Mouse (Mus musculus): ENCODE results near the gene Olfr150. TPM values are rescaled to one million over a fixed set of nuclear protein-coding genes. Genes with fewer than 3 reads are reported as not detected.
"Not testable (repeated sequence)": the region's sequence is repeated elsewhere in the genome, so short reads cannot be mapped to it uniquely, and the experiment has no call there.

Olfr150 gene
- polyA plus RNA-seq (2015; fragmentation: Nextera tagmentation; extraction: Ambion mirVana): not detected in 2 replicates

DNA sequence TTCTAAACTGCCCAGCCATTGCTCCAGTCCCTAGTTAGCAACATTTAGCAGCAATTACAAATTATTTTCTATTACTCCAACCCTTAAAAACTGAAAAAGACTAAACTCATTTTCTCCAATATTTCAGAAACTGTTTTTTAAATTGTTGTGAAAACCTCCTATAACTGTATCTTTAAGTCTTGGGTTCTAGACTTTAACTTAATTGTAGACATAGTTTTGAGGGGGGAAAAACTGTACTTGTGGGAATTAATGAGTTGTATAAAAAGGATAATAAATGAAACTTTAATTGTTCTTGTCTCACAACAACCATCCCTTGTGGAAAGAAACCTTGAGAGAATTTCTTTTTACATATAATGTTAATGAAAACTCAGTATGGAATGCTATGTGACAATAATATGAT lies at the start of gene Olfr150:
Gene Olfr150 (plus strand): TSS at position 301 of the 400 bp plus-strand sequence.
- Histone ChIP-seq H3K27me3 (replicated peaks; ENCODE audit: control insufficient read depth, insufficient read depth, low read length) (no peaks in the 10 kb centered on the region), H3K27ac (ENCODE audit: low read length) (no peak within 1 kb of the TSS), H3K4me3 (ENCODE audit: low read length) (no peak within 1 kb of the TSS), H3K9ac (ENCODE audit: low read depth, low read length) (no peak within 1 kb of the TSS), H3K36me3 (ENCODE audit: control insufficient read depth, insufficient read depth, low read length) (no peaks in the 10 kb centered on the region), H3K4me1 (ENCODE audit: control insufficient read depth, insufficient read depth, low read length) (no peaks in the 10 kb centered on the region), H3K9me3 (ENCODE audit: control insufficient read depth, low read length) (no peaks in the 10 kb centered on the region), H3K4me2 (ENCODE audit: low read depth, low read length) (no peak within 1 kb of the TSS)
- no peak for ATAC-seq

DNA sequence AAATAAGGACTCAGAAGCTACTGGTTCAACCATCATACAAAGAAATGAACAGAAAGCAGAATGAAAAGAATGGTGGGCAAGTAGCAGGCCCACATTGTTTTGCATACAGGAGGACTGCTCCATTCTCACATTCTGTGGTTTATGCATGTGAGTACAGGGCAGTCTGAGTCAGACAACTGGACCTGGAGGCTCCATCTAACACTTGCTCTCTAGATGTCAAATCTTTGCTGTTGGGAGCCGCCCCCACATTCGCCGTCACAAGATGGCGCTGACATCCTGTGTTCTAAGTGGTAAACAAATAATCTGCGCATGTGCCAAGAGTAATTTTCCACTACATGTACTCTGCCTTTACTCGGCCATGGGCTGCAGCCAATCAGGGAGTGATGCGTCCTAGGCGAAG lies 29.7 kb upstream of the Olfr150 start:
- not testable (repeated sequence) for H3K4me1 ChIP-seq (ENCODE audit: control insufficient read depth, insufficient read depth, low read length); ATAC-seq; H3K27me3 ChIP-seq (replicated peaks; ENCODE audit: control insufficient read depth, insufficient read depth, low read length); H3K4me3 ChIP-seq (ENCODE audit: low read length); H3K9me3 ChIP-seq (ENCODE audit: control insufficient read depth, low read length); H3K4me2 ChIP-seq (ENCODE audit: low read depth, low read length); H3K27ac ChIP-seq (ENCODE audit: low read length); H3K9ac ChIP-seq (ENCODE audit: low read depth, low read length); H3K36me3 ChIP-seq (ENCODE audit: control insufficient read depth, insufficient read depth, low read length)
- WGBS: 78% methylated on average over 6 of the region's 8 CpGs

DNA sequence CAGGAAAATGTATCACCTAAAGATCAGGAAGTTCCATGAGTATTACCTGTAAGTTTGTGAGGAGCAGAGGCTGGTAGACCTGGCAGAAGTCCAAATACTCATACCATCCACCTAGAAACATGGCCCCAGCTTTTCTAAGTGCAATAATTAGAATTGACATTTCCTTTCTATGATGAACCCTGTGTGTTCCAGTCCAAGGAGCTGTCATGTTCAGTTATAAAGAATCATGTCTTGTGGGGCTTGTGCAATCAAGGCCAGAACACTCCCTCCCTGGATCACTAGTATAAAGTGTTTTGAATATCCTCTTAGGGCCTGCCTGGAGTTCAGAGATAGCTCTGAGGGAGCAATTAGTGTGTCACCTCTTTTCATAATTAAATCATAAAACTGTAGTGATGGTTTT lies 23.8 kb upstream of the Olfr150 start, which contains the start of gene Olfr149:
Gene Olfr149 (minus strand): TSS at position 101 of the 400 bp plus-strand sequence.
- no peaks in the 10 kb centered on the region for H3K27me3 ChIP-seq (replicated peaks; ENCODE audit: control insufficient read depth, insufficient read depth, low read length)
- H3K4me1 ChIP-seq (ENCODE audit: control insufficient read depth, insufficient read depth, low read length): no peaks in the 10 kb centered on the region
- H3K27ac ChIP-seq (ENCODE audit: low read length): no peak within 1 kb of the TSS
- H3K36me3 ChIP-seq (ENCODE audit: control insufficient read depth, insufficient read depth, low read length): no peaks in the 10 kb centered on the region
- ATAC-seq: no peak
- no peak within 1 kb of the TSS for H3K4me3 ChIP-seq (ENCODE audit: low read length)
- H3K4me2 ChIP-seq (ENCODE audit: low read depth, low read length): no peak within 1 kb of the TSS
- H3K9me3 ChIP-seq (ENCODE audit: control insufficient read depth, low read length): no peaks in the 10 kb centered on the region
- no peak within 1 kb of the TSS for H3K9ac ChIP-seq (ENCODE audit: low read depth, low read length)

DNA sequence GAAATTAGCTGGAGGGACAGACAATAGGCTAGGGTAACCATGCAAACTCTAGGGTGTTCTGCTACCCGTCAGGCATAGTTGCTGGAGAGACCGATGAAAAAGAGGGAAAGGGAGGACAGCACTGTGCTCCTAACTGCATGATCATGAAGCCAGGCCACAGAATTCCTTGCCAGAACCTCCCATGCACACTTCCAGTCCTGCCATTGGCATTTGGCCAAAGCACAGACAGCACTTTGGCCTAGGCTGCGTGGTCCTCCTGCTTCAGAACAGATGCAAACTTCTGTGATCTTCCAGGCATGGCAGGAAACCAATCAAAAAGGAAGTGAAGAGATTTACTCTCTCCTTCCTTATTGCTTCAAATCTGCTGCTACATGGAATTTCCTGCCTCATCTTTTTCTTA lies 21.8 kb upstream of the Olfr150 start:
- ATAC-seq: peak; percentile 38; the same call in 1 of the 2 replicates
- no peak overlapping the region for H3K27ac ChIP-seq (ENCODE audit: low read length)
- H3K36me3 ChIP-seq (ENCODE audit: control insufficient read depth, insufficient read depth, low read length): no peaks in the 10 kb centered on the region
- WGBS: 63% methylated on average over 3 of the region's 3 CpGs
- no peak overlapping the region for H3K4me3 ChIP-seq (ENCODE audit: low read length)
- H3K4me1 ChIP-seq (ENCODE audit: control insufficient read depth, insufficient read depth, low read length): no peaks in the 10 kb centered on the region
- no peak overlapping the region for H3K9ac ChIP-seq (ENCODE audit: low read depth, low read length)
- H3K27me3 ChIP-seq (replicated peaks; ENCODE audit: control insufficient read depth, insufficient read depth, low read length): no peaks in the 10 kb centered on the region
- H3K4me2 ChIP-seq (ENCODE audit: low read depth, low read length): no peak overlapping the region
- no peaks in the 10 kb centered on the region for H3K9me3 ChIP-seq (ENCODE audit: control insufficient read depth, low read length)

DNA sequence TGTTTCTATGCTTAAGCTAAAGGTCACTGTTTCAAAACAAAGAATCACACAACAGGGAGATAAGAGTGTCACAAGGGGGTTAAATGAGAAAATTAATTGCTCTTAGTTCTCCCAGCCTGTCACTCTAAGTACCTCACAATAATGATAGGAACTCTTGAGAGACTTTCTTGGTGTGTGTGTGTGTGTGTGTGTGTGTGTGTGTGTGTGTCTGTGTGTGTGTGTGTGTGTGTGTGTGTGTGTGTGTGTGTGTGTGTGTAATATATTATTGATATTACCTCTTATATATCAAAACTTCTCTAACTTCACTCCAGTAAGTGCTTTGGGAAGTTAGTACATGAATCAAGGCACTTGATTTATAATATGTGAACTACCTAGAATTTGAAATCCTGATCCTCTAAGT lies 19.7 kb upstream of the Olfr150 start, which contains the start of gene Olfr965:
Gene Olfr965 (plus strand): TSS at position 301 of the 400 bp plus-strand sequence.
- ATAC-seq: no peak
- no peak within 1 kb of the TSS for H3K9ac ChIP-seq (ENCODE audit: low read depth, low read length)
- no peaks in the 10 kb centered on the region for H3K9me3 ChIP-seq (ENCODE audit: control insufficient read depth, low read length)
- H3K36me3 ChIP-seq (ENCODE audit: control insufficient read depth, insufficient read depth, low read length): no peaks in the 10 kb centered on the region
- H3K4me1 ChIP-seq (ENCODE audit: control insufficient read depth, insufficient read depth, low read length): no peaks in the 10 kb centered on the region
- H3K27ac ChIP-seq (ENCODE audit: low read length): no peak within 1 kb of the TSS
- no peak within 1 kb of the TSS for H3K4me3 ChIP-seq (ENCODE audit: low read length)
- no peak within 1 kb of the TSS for H3K4me2 ChIP-seq (ENCODE audit: low read depth, low read length)
- H3K27me3 ChIP-seq (replicated peaks; ENCODE audit: control insufficient read depth, insufficient read depth, low read length): no peaks in the 10 kb centered on the region

DNA sequence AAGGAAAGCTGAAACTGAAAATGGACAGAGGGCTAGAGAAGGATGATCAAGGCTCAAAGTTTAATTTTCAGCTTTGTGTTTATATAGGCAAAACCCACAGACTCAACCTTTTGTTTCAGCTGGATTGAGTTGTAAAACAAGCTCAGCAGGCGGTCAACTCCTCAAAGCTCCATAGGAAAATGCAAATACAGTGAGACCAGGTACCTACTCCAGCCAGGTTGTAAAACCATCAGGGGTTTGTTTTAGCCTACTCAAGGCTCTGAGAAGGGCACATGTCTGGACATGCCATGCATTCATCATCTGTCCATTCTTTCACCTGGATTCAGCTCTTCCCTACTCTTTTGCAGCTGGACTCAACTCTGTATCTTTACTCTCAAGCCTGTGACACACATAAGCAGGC lies 10.0 kb downstream of the Olfr150 start:
- Histone ChIP-seq H3K4me1 (ENCODE audit: control insufficient read depth, insufficient read depth, low read length) (no peaks in the 10 kb centered on the region), H3K27ac (ENCODE audit: low read length) (no peak overlapping the region), H3K36me3 (ENCODE audit: control insufficient read depth, insufficient read depth, low read length) (no peaks in the 10 kb centered on the region), H3K4me2 (ENCODE audit: low read depth, low read length) (no peak overlapping the region), H3K9ac (ENCODE audit: low read depth, low read length) (no peak overlapping the region), H3K9me3 (ENCODE audit: control insufficient read depth, low read length) (no peaks in the 10 kb centered on the region), H3K4me3 (ENCODE audit: low read length) (no peak overlapping the region), H3K27me3 (replicated peaks; ENCODE audit: control insufficient read depth, insufficient read depth, low read length) (no peaks in the 10 kb centered on the region)
- ATAC-seq: no peak
- 88% methylated on average over 1 of the region's 1 CpGs for WGBS

DNA sequence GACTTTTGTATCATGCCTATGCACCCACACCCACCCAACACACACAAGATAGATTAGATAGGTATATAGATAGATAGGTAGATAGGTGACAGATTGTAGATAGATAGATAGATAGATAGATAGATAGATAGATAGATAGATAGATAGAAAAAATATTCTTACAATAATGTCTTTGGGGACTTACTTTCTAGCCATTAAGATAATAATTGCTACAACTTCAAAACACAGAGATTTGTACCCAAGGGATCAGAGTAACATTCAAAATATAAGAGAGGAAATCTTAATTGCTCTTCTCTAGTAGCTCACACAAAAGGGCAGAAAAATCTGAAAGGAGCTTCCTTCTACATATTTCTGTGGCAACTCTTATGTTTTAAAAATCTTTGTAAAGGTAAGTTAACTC lies 15.2 kb downstream of the Olfr150 start, which contains the start of gene Olfr967:
Gene Olfr967 (plus strand): TSS at position 301 of the 400 bp plus-strand sequence.
- no peak for ATAC-seq
- no peak within 1 kb of the TSS for H3K4me2 ChIP-seq (ENCODE audit: low read depth, low read length)
- H3K9me3 ChIP-seq (ENCODE audit: control insufficient read depth, low read length): no peaks in the 10 kb centered on the region
- no peaks in the 10 kb centered on the region for H3K27me3 ChIP-seq (replicated peaks; ENCODE audit: control insufficient read depth, insufficient read depth, low read length)
- no peaks in the 10 kb centered on the region for H3K4me1 ChIP-seq (ENCODE audit: control insufficient read depth, insufficient read depth, low read length)
- H3K4me3 ChIP-seq (ENCODE audit: low read length): no peak within 1 kb of the TSS
- H3K27ac ChIP-seq (ENCODE audit: low read length): no peak within 1 kb of the TSS
- H3K9ac ChIP-seq (ENCODE audit: low read depth, low read length): no peak within 1 kb of the TSS
- H3K36me3 ChIP-seq (ENCODE audit: control insufficient read depth, insufficient read depth, low read length): no peaks in the 10 kb centered on the region

DNA sequence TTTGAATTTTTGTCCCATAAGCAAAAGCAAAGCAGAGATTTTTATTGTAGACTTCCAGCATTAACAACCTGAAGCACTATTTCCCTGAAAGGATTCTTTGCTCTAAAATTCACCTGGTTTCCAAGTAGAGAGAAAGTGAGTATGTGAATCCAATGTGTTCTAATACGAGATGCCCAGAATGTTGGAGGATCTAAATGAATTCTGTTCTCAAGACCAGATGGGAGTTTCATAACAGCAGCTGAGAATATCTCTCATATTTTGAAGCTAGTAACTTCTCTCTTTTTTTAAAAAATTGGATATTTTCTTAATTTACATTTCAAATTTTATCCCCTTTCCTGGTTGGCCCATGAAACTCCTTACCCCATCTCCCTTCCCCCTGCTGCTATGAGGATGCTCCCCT lies 15.7 kb downstream of the Olfr150 start:
- H3K9me3 ChIP-seq (ENCODE audit: control insufficient read depth, low read length): no peaks in the 10 kb centered on the region
- WGBS: 83% methylated on average over 1 of the region's 1 CpGs
- H3K27ac ChIP-seq (ENCODE audit: low read length): no peak overlapping the region
- no peak for ATAC-seq
- H3K9ac ChIP-seq (ENCODE audit: low read depth, low read length): no peak overlapping the region
- H3K36me3 ChIP-seq (ENCODE audit: control insufficient read depth, insufficient read depth, low read length): no peaks in the 10 kb centered on the region
- H3K4me2 ChIP-seq (ENCODE audit: low read depth, low read length): no peak overlapping the region
- no peak overlapping the region for H3K4me3 ChIP-seq (ENCODE audit: low read length)
- no peaks in the 10 kb centered on the region for H3K27me3 ChIP-seq (replicated peaks; ENCODE audit: control insufficient read depth, insufficient read depth, low read length)
- H3K4me1 ChIP-seq (ENCODE audit: control insufficient read depth, insufficient read depth, low read length): no peaks in the 10 kb centered on the region

DNA sequence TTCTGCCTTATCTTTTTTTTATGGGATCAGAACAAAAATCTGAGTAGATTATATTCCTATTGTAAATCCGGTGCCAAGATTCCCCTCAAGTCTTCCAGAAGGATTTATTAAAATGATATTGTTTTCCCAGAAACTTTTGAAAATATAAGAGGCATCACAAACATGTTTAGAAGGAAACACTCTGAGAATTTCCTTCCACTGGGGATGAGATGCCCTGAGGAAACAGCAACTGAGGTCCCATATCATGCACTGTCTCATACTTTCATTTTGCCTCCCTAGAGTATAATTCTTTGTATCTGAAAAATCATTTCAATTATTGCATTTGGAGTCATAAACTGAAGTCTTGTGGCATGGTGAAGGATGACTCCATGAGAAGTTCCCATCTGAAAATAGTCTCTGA lies 52.4 kb downstream of the Olfr150 start, which contains the start of gene Olfr968:
Gene Olfr968 (minus strand): TSS at position 101 of the 400 bp plus-strand sequence.
- Histone ChIP-seq H3K27ac (ENCODE audit: low read length) (no peak within 1 kb of the TSS), H3K4me2 (ENCODE audit: low read depth, low read length) (no peak within 1 kb of the TSS), H3K9ac (ENCODE audit: low read depth, low read length) (no peak within 1 kb of the TSS), H3K27me3 (replicated peaks; ENCODE audit: control insufficient read depth, insufficient read depth, low read length) (no peaks in the 10 kb centered on the region), H3K4me3 (ENCODE audit: low read length) (no peak within 1 kb of the TSS), H3K36me3 (ENCODE audit: control insufficient read depth, insufficient read depth, low read length) (no peaks in the 10 kb centered on the region), H3K9me3 (ENCODE audit: control insufficient read depth, low read length) (no peaks in the 10 kb centered on the region), H3K4me1 (ENCODE audit: control insufficient read depth, insufficient read depth, low read length) (no peaks in the 10 kb centered on the region)
- 72% methylated on average over 1 of the region's 1 CpGs for WGBS
- no peak for ATAC-seq
